Mouse (Mus musculus): ENCODE data around the gene Pcgf2.

DNA sequence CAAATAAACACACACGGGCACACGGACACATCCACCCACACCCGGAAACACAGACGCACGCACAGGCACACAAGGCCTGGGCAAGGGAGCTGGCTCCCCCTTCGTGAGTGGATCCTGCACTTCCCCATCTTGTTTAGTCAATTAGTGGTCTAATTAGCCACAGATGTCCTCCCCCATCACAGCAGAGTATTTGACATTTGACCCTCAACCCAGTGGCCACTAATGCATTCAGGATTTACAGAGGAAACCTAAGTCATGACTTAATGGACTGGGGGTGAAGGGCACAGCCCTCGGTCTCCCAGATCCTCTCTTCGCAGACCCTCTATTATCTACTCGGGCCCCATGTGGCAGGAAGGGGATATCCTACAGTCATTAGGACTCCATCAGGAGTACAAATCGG lies 33.4 kb upstream of the Pcgf2 start:
- no peak for TF ChIP-seq POU5F1 (IDR thresholded peaks at IDR 0.05; ENCODE audit: borderline replicate concordance, low read length)
- no peak for TF ChIP-seq CTCF (conservative IDR thresholded peaks at IDR 0.05; ENCODE audit: low read length)
